Mouse (Mus musculus) lung, adult 18-20 months (tissue): ENCODE measurements around the gene Nanos1.
A peak's percentile ranks its signal among the peaks of the same experiment; 100 is the strongest.

Experiments
- DNase-seq, 2 experiments: peaks; one replicate each; pipeline ENCODE4 v3.0.0; 2022; ENCODE audit warnings: mixed read lengths in 2 of 2

The Nanos1 gene

DNA sequence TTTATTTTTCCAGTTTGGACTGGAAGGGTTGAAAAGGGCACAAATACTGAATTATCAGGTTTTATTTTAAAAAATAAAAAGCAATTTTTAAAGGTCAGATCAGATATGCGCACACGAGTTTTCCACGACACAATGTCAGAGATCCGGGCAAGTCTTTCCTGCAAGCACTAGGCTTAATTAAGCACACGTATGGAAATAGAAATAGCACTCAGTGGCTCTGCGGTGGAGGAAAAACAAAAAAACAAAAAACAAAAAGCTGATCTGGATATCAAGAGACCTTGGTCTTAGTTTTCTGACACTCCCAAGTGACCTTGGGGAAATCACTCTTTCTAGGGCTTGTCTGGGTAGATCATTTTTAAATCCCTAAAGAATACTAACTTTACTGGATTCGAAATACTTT lies 33.7 kb downstream of the Nanos1 start:
- DNase-seq = no peak

DNA sequence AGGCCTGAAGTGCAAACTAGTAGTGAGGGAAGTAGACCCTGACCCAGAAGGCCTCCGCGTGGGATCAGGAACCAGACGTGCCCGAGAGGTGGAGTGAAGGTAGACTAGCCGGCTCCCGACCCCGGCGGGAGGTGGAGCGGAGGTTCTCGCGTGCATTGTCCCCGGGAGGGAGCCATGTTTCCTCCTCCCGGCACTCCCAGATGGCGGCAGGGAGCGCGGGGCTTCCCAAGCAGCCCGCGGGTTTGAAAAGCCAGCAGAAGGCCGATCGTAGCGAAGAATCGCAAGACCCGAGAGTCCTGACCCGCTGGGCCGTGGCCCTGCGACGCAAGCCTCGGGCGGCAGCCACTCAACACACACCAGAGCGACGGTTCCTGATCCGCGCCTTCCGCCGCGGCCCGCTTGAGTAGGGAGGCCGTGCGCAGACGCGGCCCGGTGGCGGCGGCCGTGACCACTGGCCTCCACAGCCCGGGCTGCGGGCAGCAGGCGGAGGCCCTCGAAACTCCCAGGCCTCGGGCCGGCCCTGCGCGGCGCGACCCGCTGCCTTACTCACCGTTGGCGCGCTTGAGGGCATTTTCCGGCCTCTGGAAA lies 34.2 kb downstream of the Nanos1 start:
- DNase-seq = peak; percentile 61 to 69

DNA sequence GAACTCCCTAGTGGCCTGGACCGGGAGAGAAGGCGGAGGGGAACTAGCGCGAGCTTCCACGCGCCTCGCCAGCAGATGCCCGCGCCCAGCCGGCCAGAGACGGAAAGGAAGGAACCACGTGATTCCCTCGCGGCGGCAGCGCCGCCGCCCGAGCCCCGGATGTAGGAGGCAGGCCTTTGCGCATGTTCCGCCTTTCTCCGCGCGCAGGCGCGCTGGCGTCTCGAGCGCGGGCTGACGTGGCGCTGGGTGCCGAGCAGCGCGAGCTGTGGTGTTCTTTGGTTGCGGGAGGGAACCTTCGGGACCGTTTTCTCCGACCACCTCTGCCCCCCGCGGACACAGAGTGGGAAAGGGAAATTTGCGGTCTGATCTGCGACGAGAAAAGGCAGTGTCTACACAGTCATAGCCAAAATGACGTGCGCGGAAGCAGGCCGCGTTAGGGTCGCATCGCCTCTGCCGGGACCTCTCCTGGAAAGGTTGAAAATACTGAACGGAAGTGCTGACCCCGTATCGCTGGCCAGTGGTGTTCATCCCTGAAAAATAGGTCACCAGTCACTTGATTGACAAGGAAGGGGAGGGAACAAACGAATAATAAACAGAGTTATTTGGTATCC lies 34.9 kb downstream of the Nanos1 start, which contains the start of gene Eif3a:
Eif3a (minus strand) TSS at position 108 of the 611 bp plus-strand sequence.
- DNase-seq = peak; percentile 93 to 95

DNA sequence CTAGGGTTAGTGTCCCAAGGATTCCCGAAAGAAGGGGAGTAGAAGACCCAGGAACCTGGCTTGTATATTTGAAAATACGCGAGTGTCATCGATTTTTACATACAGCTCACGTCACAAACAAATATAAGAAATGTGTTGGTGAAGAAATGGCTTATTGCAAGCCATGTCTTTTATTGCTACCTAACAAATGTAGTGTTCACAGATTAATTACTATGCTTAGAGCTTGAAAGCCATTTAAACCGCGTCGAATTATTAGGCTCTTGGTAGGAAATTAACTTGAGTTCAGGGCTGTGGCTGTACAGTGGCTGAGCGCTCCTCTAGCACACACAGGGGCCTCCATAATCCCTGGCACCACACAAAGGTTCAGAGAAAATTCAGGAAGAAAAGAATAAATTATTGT lies 35.4 kb downstream of the Nanos1 start:
- no peak for DNase-seq

DNA sequence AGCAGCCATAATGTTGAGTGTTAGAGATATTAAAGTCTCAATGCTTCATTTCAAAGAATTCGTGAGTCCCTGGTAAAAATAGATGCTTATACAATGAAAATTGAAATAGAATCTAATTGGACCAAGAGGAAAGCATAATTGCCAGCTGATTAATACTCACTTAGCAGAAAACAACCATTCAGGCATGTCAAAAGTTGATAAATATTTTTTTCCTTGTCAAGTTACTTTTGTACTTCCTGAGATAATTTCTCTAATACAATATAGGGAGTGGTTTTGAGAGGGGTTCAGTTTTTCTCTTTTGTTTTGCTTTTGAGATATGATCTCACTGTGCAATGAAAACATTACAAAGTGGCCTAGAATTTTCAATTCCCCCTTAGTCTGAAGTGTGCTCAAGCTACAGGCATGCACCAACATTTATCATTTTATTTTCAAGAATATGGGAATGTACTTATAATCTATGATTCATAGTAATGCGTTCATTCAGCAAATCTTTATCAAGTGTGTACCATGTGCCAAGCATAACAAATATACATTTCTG lies 37.5 kb downstream of the Nanos1 start:
- no peak for DNase-seq

DNA sequence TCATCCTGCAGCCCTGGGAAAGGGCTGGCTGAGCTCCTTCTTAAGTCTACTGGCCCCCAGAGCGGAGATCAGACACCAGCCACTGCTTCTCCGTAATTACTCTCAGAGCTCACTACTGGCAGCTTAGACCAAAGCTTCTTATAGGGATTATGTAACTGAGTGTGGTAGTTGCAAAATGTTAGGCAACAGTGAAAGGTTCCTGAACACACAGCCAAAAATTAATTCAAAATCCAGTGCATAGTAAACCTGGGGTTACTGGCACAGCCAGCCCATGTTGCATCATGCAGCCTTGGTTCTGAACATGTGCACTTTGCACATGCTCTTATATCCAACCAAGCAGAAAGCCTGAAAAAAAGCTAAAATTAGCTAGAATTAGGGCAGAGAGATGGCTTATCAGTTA lies 39.5 kb downstream of the Nanos1 start:
- peak; percentile 55 to 70 for DNase-seq

DNA sequence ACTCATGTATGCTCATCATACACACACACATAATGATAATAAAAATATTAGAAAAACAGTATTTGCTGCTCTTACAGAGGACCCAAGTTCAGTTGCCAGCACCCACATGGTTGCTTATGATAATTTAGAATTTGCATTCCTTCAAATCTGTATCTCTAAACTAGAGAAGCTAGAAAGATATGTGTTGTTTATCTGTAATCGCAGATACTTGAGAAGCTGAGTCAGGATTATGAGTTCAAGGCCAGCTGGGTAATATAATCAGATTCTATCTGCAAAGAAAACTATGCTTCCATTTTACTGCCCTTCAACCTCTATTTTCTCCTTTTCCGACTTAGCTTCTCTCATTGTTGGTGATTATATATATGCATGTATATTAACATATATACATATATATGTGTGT lies 41.6 kb downstream of the Nanos1 start:
- no peak for DNase-seq

DNA sequence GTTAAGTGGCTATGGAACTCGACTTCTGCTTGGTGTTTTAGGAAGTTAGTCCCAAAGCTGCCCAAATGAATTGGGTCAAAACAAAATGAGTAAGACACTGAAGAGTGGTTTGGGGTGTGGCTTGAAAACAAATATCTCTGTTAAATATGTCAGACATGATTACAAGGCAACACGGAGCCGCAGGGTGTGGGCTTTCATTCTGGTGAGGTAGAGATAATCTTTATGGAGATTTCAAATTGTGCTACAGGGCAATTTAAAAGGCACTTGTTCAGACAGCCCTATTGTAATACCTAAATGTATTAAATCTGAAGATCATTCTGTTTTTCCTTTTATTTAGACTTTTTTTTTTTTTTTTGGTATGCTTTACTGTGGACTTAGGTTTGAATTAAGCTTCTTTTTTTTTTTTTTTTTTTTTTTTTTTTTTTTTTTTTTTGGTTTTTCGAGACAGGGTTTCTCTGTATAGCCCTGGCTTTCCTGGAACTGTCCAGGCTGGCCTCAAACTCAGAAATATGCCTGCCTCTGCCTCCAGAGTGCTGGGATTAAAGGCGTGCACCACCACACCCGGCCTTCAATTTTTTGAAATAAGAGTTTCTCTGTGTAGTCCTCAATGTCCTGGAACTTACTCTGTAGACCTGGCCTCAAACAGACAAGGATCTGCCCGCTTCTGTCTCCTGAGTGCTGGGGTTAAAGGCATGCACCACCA lies 44.2 kb downstream of the Nanos1 start:
- no peak for DNase-seq

DNA sequence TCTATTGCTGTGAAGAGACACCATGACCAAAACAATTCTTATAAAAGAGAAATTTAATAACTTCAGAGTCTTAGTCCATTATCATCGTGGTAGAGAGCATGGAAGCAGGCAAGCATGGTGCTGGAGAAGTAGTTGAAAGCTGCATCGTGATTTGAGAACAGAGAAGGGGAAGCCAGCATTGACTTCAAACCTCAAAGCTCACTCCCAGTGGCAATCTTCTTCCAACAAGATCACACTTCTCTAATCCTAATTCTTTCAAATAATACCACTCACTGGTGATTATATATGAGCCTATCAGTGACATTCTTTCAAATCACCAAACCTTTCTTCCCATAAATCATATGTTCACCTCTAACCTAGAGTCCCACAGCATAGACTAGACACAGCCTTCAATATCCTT lies 49.1 kb downstream of the Nanos1 start:
- DNase-seq = no peak
